Mouse (Mus musculus) cortical plate, adult 2 months (tissue): ENCODE data around the gene Gm3336.

ENCODE experiments used
- CTCF ChIP-seq: fragments of 200-500 bp; IDR thresholded peaks from 2 replicates; pipeline ENCODE4 v1.5.1; 2011; ENCODE audit warnings: mild to moderate bottlenecking, control low read depth, low read length; ENCODE audit not compliant: insufficient read depth; ENCODE audit errors: extremely low read depth
- POLR2A ChIP-seq: fragments of 200-500 bp; IDR thresholded peaks from 2 replicates; pipeline ENCODE4 v1.6.1; 2011; ENCODE audit warnings: mild to moderate bottlenecking, low read length, control low read depth; ENCODE audit not compliant: insufficient read depth; ENCODE audit errors: extremely low read depth

DNA sequence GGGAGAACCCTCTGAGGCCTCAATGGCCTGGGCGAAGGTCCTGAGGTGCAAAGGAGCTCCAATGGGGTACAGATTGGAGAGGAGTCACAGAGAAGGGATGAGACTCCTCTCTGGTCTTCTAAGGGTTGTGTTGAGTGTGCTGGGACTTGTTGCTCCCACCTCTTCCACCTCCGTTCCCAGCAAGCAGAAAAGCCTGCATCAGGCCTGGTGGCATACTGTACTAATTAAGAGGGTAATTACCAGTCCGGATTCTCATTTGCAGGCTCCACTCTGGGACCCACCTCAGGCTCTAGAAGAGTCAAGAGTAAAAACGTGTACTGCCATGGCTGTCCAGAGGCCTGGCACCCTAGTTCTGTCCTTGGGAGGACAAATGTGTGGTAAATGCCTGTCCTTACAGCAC, 21.4 kb upstream of the Gm3336 start:
- TF ChIP-seq CTCF (no peak), POLR2A (no peak)
